Mouse (Mus musculus) limb, embryonic 11.5 days (tissue): ENCODE measurements at regions not wholly inside any gene's neighbourhood (a gene's known extent, or its start where the extent isn't known, plus 50 kb on each side); places are given as distances from the start of the nearest gene placed in this dataset.
"Not testable (repeated sequence)": the region's sequence is repeated elsewhere in the genome, so short reads cannot be mapped to it uniquely, and the experiment has no call there.

Experiments used
- ATAC-seq: fragments of 200-750 bp; cut with Nextera tagmentation; 2 replicates; pipeline ENCODE4 v1.8.0; 2017; ENCODE audit warnings: low read depth; ENCODE audit not compliant: insufficient number of reproducible peaks, low FRiP score, low TSS enrichment
- DNase-seq: peaks from one replicate; pipeline ENCODE4 v3.0.0-alpha.2; 2015; ENCODE audit warnings: low spot score
- H3K27ac ChIP-seq: fragments of 300-500 bp; sonication (generic); replicated peaks from 2 replicates; pipeline ENCODE4 v1.5.1; 2014; ENCODE audit warnings: low read depth, mild to moderate bottlenecking, low read length
- H3K27me3 ChIP-seq: fragments of 300-500 bp; sonication (generic); 2 replicates; pipeline ENCODE4 v1.6.1; 2014; ENCODE audit warnings: mild to moderate bottlenecking, low read length, mixed read lengths; ENCODE audit not compliant: control insufficient read depth, insufficient read depth
- H3K36me3 ChIP-seq: fragments of 300-500 bp; sonication (generic); 2 replicates; pipeline ENCODE4 v1.6.1; 2014; ENCODE audit warnings: mild to moderate bottlenecking, low read length, moderate library complexity, mixed read lengths; ENCODE audit not compliant: control insufficient read depth, insufficient read depth
- H3K4me1 ChIP-seq: fragments of 300-500 bp; sonication (generic); 2 replicates; pipeline ENCODE4 v1.6.1; 2014; ENCODE audit warnings: low read length, mixed read lengths; ENCODE audit not compliant: control insufficient read depth, insufficient read depth
- H3K4me2 ChIP-seq: fragments of 300-500 bp; sonication (generic); 2 replicates; pipeline ENCODE4 v1.6.1; 2014; ENCODE audit warnings: low read depth, mild to moderate bottlenecking, moderate library complexity; ENCODE audit not compliant: severe bottlenecking
- H3K4me3 ChIP-seq: fragments of 300-500 bp; sonication (generic); 2 replicates; pipeline ENCODE4 v1.5.1; 2014; ENCODE audit warnings: low read depth, low read length
- H3K9ac ChIP-seq: fragments of 300-500 bp; sonication (generic); 2 replicates; pipeline ENCODE4 v1.6.1; 2014; ENCODE audit warnings: mild to moderate bottlenecking, low read length
- H3K9me3 ChIP-seq: fragments of 300-500 bp; sonication (generic); 2 replicates; pipeline ENCODE4 v1.6.1; 2016; ENCODE audit warnings: low read length; ENCODE audit not compliant: control insufficient read depth
- WGBS: fragments of 180-500 bp; shearing (Covaris S2); extraction: QIAGEN DNeasy Blood & Tissue Kit; methylation state at CpG from one replicate; pipeline ENCODE4 v1.1.7; 2014; 5-methylcytosine and 5-hydroxymethylcytosine counted together

GRCm38 (mm10) chr3:98968811-98969210 is 75.8 kb upstream of the Hao2 start:
- Histone ChIP-seq H3K4me1 (peaks cover 3% of the 10 kb centered on the region; the same call in 1 of the 2 replicates), H3K27ac (no peak overlapping the region), H3K4me3 (no peak overlapping the region), H3K9ac (no peak overlapping the region), H3K36me3 (no peaks in the 10 kb centered on the region), H3K9me3 (no peaks in the 10 kb centered on the region), H3K27me3 (no peaks in the 10 kb centered on the region), H3K4me2 (no peak overlapping the region)
- ATAC-seq (0 out of 2 replicates have a peak, but pooled peaks have one; percentile 54), DNase-seq (peak; percentile 66)
- WGBS, result 4% methylated on average over 4 of the region's 4 CpGs

DNA sequence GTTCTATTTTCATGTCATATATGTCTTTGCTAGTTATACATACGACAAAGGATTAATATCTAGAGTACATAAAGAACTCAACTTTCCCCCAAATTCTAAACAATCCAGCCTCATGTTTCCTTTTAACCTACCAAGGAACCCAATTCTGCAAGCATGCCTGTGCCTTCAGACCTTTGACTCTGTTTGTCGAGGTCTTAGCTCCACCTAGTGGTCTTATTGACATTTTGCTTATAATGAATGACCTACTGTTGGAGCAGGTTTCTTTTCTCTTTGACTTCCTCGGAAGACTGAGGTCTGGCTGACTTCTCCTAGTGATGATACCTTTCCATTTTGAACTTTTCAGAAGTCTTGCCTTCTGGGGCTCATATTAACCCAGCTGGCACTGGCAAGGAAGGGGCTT is 82.7 kb upstream of the Hao2 start:
- 8% methylated on average over 3 of the region's 3 CpGs for WGBS

DNA sequence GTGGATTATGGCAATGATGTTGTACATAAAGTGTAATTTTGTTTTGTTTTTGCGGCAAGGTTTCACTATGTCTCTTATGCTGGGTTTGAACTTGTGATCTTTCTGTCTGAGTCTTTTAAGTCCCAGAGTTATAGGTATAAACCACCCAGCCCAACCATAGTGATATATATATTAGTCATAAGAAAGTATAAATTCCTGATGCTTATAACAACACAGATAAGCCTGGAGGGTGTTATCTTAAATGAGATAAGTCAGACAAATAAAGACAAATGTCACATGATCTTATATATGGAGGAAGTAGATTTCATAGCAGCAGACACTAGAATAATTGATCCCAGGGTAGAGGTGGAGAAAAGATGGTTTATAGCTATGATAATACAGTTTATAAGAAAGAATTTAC is 89.7 kb upstream of the Hao2 start:
- no peak for DNase-seq
- no peak overlapping the region for H3K4me3 ChIP-seq
- no peak overlapping the region for H3K27ac ChIP-seq
- no peak for ATAC-seq
- H3K4me2 ChIP-seq, result no peak overlapping the region
- WGBS, result 95% methylated on average over 1 of the region's 1 CpGs
- no peaks in the 10 kb centered on the region for H3K27me3 ChIP-seq
- no peak overlapping the region for H3K9ac ChIP-seq
- no peaks in the 10 kb centered on the region for H3K4me1 ChIP-seq
- H3K36me3 ChIP-seq, result no peaks in the 10 kb centered on the region
- H3K9me3 ChIP-seq, result no peaks in the 10 kb centered on the region; the same call in 1 of the 2 replicates

More for the DNA sequence above, 82.7 kb upstream of the Hao2 start:
- Histone ChIP-seq H3K4me3 (no peak overlapping the region), H3K27me3 (no peaks in the 10 kb centered on the region), H3K9ac (no peak overlapping the region), H3K4me2 (no peak overlapping the region), H3K9me3 (no peaks in the 10 kb centered on the region), H3K4me1 (no peaks in the 10 kb centered on the region), H3K27ac (no peak overlapping the region), H3K36me3 (no peaks in the 10 kb centered on the region)
- DNase-seq, result peak; percentile 38
- no peak for ATAC-seq

DNA sequence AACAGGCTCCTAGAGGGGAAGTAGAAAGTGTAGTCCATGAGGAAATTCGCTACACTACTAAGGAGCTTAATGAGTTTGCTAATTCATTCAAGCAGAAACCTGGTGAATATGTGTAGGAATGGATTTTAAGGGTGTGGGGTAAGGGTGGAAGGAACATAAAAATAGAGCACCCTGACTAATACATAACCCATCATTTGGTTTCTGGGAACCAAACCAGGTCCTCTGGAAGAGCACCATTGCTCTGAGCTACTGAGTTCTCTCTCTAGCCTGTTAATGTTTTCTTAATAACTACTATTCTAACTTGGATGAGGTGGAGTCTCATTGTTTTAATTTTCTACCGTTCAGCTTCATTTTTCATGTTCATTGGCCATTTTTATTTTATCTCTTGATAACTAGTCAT is 94.2 kb upstream of the Hao2 start:
- not testable (repeated sequence) for DNase-seq, H3K27ac ChIP-seq, ATAC-seq, H3K9me3 ChIP-seq, H3K4me2 ChIP-seq, H3K27me3 ChIP-seq, H3K9ac ChIP-seq, H3K4me3 ChIP-seq, H3K36me3 ChIP-seq, H3K4me1 ChIP-seq
- 76% methylated on average over 2 of the region's 2 CpGs for WGBS

- Histone ChIP-seq H3K9me3 (no peaks in the 10 kb centered on the region), H3K27ac (peak overlapping the region; percentile 91), H3K9ac (no peak overlapping the region), H3K4me3 (no peak overlapping the region), H3K36me3 (no peaks in the 10 kb centered on the region), H3K27me3 (no peaks in the 10 kb centered on the region), H3K4me2 (peak overlapping the region; percentile 26; the same call in 1 of the 2 replicates), H3K4me1 (peaks cover 7% of the 10 kb centered on the region)
- peak; percentile 98 for ATAC-seq
- 3% methylated on average over 10 of the region's 10 CpGs for WGBS
- peak; percentile 88 for DNase-seq
Measured at GRCm38 (mm10) chr3:98990801-98991200, 97.8 kb upstream of the Hao2 start.

- DNase-seq (peak; percentile 67), ATAC-seq (no peak; the same call in 1 of the 2 replicates)
- H3K4me2 ChIP-seq, result peak overlapping the region; percentile 26
- H3K27ac ChIP-seq, result peak overlapping the region; percentile 91
- peaks cover 7% of the 10 kb centered on the region for H3K4me1 ChIP-seq
- WGBS, result 11% methylated on average over 6 of the region's 6 CpGs
- no peaks in the 10 kb centered on the region for H3K9me3 ChIP-seq
- no peak overlapping the region for H3K9ac ChIP-seq
- H3K36me3 ChIP-seq, result no peaks in the 10 kb centered on the region
- H3K27me3 ChIP-seq, result no peaks in the 10 kb centered on the region
- H3K4me3 ChIP-seq, result no peak overlapping the region
Measured at GRCm38 (mm10) chr3:98991276-98991675, 98.2 kb upstream of the Hao2 start.

GRCm38 (mm10) chr3:98994086-98994485 is 101.0 kb upstream of the Hao2 start:
- Histone ChIP-seq H3K27me3 (no peaks in the 10 kb centered on the region), H3K9ac (no peak overlapping the region), H3K4me3 (no peak overlapping the region), H3K4me2 (no peak overlapping the region), H3K27ac (no peak overlapping the region), H3K9me3 (no peaks in the 10 kb centered on the region), H3K4me1 (peaks cover 7% of the 10 kb centered on the region), H3K36me3 (no peaks in the 10 kb centered on the region)
- ATAC-seq, result no peak
- DNase-seq, result no peak

DNA sequence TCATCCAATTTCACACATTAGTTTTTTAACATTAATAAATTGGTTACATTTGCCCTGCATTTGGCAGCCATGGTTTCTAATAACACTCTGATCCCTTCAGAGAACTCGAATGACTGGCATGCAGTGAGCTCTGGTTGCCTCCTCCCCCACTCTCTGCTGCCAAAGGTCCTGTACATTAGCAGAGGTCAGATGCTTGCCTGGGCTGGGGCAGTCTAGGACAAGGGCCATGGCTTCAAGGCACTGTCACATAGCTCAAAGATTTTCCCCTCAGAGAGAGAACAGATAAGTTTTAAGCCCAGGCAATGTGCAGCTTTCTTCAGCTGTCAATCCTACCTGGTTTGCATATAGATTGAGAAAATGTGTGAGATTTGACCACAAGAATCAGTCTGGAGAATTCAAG is 110.2 kb upstream of the Wars2 start:
- no peaks in the 10 kb centered on the region for H3K27me3 ChIP-seq
- no peak overlapping the region for H3K4me2 ChIP-seq
- 13% methylated on average over 1 of the region's 1 CpGs for WGBS
- no peaks in the 10 kb centered on the region for H3K9me3 ChIP-seq
- no peak for DNase-seq
- H3K4me1 ChIP-seq, result no peaks in the 10 kb centered on the region; the same call in 1 of the 2 replicates
- no peak overlapping the region for H3K27ac ChIP-seq
- H3K36me3 ChIP-seq, result no peaks in the 10 kb centered on the region
- ATAC-seq, result no peak
- no peak overlapping the region for H3K9ac ChIP-seq
- H3K4me3 ChIP-seq, result no peak overlapping the region

DNA sequence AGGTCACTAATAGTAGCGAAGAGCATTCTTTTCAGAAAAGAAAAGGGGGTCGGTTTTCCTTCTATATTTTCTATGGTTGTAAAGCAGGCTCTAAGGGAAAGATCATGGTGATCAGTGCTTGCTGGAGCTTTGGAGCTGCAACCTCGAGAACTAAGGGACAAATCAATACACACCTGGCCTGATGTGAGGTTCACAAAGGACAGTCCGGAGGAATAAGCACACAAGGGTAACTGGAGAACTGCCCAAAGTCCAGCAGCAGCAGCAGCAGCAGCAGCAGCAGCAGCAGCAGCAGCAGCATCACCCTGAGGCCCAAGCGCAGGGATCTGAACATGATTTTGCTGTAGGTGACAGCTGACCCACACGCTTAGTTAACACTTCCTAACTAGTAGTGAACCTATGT is 94.7 kb upstream of the Wars2 start:
- Histone ChIP-seq H3K4me2 (no peak overlapping the region), H3K9me3 (no peaks in the 10 kb centered on the region), H3K27me3 (no peaks in the 10 kb centered on the region), H3K4me1 (no peaks in the 10 kb centered on the region), H3K9ac (no peak overlapping the region), H3K4me3 (no peak overlapping the region), H3K27ac (no peak overlapping the region), H3K36me3 (no peaks in the 10 kb centered on the region)
- ATAC-seq, result no peak
- WGBS, result 78% methylated on average over 6 of the region's 6 CpGs
- no peak for DNase-seq
